Mouse (Mus musculus) CH12.LX (cell line): ENCODE measurements around the gene Tmc5. TPM values are rescaled to one million over a fixed set of nuclear protein-coding genes. Genes with fewer than 3 reads are reported as not detected.

Experiments used
- DNase-seq: peaks from one replicate; pipeline ENCODE4 v3.0.0-alpha.2; 2013; ENCODE audit errors: extremely low read depth
- H3K27ac ChIP-seq: 2 replicates; pipeline ENCODE4 v1.5.1; 2012; ENCODE audit warnings: low read depth, mild to moderate bottlenecking, control low read depth, moderate library complexity; ENCODE audit not compliant: insufficient read depth
- H3K27me3 ChIP-seq: replicated peaks from 2 replicates; pipeline ENCODE3; 2012; ENCODE audit warnings: inconsistent platforms
- H3K36me3 ChIP-seq, 2 experiments: replicated peaks in 1 of 2; 2 replicates each; pipeline versions ENCODE3 to v1.6.1; 2012; ENCODE audit warnings: inconsistent platforms in 1 of 2, low read length in 1 of 2, mild to moderate bottlenecking in 1 of 2, mixed read lengths in 1 of 2, moderate library complexity in 1 of 2; ENCODE audit not compliant: control insufficient read depth in 1 of 2, insufficient read depth in 1 of 2
- H3K4me1 ChIP-seq, 2 experiments: 2 replicates each; pipeline ENCODE4 v1.6.1; 2012; ENCODE audit warnings: inconsistent platforms in 1 of 2, moderate library complexity in 1 of 2; ENCODE audit not compliant: insufficient read depth in 2 of 2, control insufficient read depth in 1 of 2
- H3K4me2 ChIP-seq: 2 replicates; pipeline ENCODE4 v1.6.1; 2012; ENCODE audit warnings: low read depth, mild to moderate bottlenecking, control low read depth; ENCODE audit not compliant: poor library complexity, insufficient read depth, severe bottlenecking
- H3K4me3 ChIP-seq, 3 experiments: fragments of 150-350 bp in 1 of 3; sonication (generic) in 1 of 3; replicated peaks in 1 of 3; 2 replicates each; pipeline versions ENCODE3 to v1.5.1; 2011 to 2012; ENCODE audit warnings: low read depth in 2 of 3, low read length in 2 of 3, mild to moderate bottlenecking in 2 of 3, moderate library complexity in 2 of 3, control low read depth in 1 of 3, improper control_type of control experiment in 1 of 3, inconsistent platforms in 1 of 3, mixed read lengths in 1 of 3; ENCODE audit not compliant: poor library complexity in 1 of 3
- H3K79me2 ChIP-seq: replicated peaks from 2 replicates; pipeline ENCODE4 v1.6.1; 2012; ENCODE audit warnings: mild to moderate bottlenecking, moderate library complexity; ENCODE audit not compliant: control insufficient read depth, poor library complexity, insufficient read depth, severe bottlenecking; ENCODE audit errors: extremely low read depth
- H3K9ac ChIP-seq: 2 replicates; pipeline ENCODE4 v1.6.1; 2012; ENCODE audit warnings: low read depth, mild to moderate bottlenecking, control low read depth, moderate library complexity; ENCODE audit not compliant: insufficient read depth
- H3K9me3 ChIP-seq: replicated peaks from 2 replicates; pipeline ENCODE3; 2012; ENCODE audit warnings: low read length, inconsistent platforms, mixed read lengths
- E2F4 ChIP-seq: IDR thresholded peaks from 2 replicates; pipeline ENCODE4 v1.6.1; 2011; ENCODE audit warnings: low read depth, low read length, improper control_type of control experiment; ENCODE audit not compliant: insufficient replicate concordance
- ELF1 ChIP-seq: IDR thresholded peaks from 2 replicates; pipeline ENCODE4 v1.6.1; 2014; ENCODE audit warnings: low read depth, mild to moderate bottlenecking, inconsistent platforms, low read length, improper control_type of control experiment
- HCFC1 ChIP-seq: IDR thresholded peaks from 2 replicates; pipeline ENCODE4 v1.6.1; 2012; ENCODE audit warnings: low read depth, mild to moderate bottlenecking, inconsistent platforms, low read length, improper control_type of control experiment
- JUND ChIP-seq: conservative IDR thresholded peaks from 2 replicates; pipeline ENCODE4 v1.6.1; 2011; ENCODE audit warnings: low read depth, low read length, improper control_type of control experiment
- MAFK ChIP-seq: IDR thresholded peaks from 2 replicates; pipeline ENCODE4 v1.6.1; 2011; ENCODE audit warnings: low read length, improper control_type of control experiment; ENCODE audit not compliant: insufficient replicate concordance
- MAZ ChIP-seq: IDR thresholded peaks from 2 replicates; pipeline ENCODE4 v1.6.1; 2012; ENCODE audit warnings: low read depth, mild to moderate bottlenecking, inconsistent platforms, low read length, improper control_type of control experiment, moderate library complexity
- NELFE ChIP-seq: IDR thresholded peaks from 2 replicates; pipeline ENCODE4 v1.6.1; 2011; ENCODE audit warnings: low read depth, low read length, improper control_type of control experiment
- NRF1 ChIP-seq: IDR thresholded peaks from 2 replicates; pipeline ENCODE4 v1.6.1; 2014; ENCODE audit warnings: low read depth, mild to moderate bottlenecking, inconsistent platforms, low read length, improper control_type of control experiment, moderate library complexity
- POLR2A ChIP-seq: IDR thresholded peaks from 2 replicates; pipeline ENCODE4 v1.6.1; 2011; ENCODE audit warnings: low read depth, mild to moderate bottlenecking, improper control_type of control experiment, low read length
- SIN3A ChIP-seq: IDR thresholded peaks from 2 replicates; pipeline ENCODE4 v1.6.1; 2012; ENCODE audit warnings: low read length, improper control_type of control experiment, inconsistent platforms
- TCF12 ChIP-seq: IDR thresholded peaks from 2 replicates; pipeline ENCODE4 v1.6.1; 2014; ENCODE audit warnings: low read depth, mild to moderate bottlenecking, inconsistent platforms, low read length, improper control_type of control experiment
- UBTF ChIP-seq: IDR thresholded peaks from 2 replicates; pipeline ENCODE4 v1.6.1; 2012; ENCODE audit warnings: low read depth, mild to moderate bottlenecking, inconsistent platforms, low read length, improper control_type of control experiment, moderate library complexity
- ZNF384 ChIP-seq: IDR thresholded peaks from 2 replicates; pipeline ENCODE4 v1.6.1; 2012; ENCODE audit warnings: low read depth, low read length, improper control_type of control experiment, inconsistent platforms
- dilution Hi-C: fragments of 300-500 bp; cut with MboI; formaldehyde crosslinking; loops from 2 replicates; pipeline ENCODE4 v1.14.3; 2020; ENCODE audit warnings: low sequenced_read_pairs; ENCODE audit not compliant: extremely low pct_unique_long_range_greater_than_20kb, extremely low pct_ligation_motif_present
- in situ Hi-C: fragments of 300-500 bp; cut with MboI; formaldehyde crosslinking; loops from 3 replicates; pipeline ENCODE4 v1.14.3; 2019; ENCODE audit warnings: low sequenced_read_pairs, low pct_ligation_motif_present, low pct_unique_long_range_greater_than_20kb, mixed read lengths
- polyA plus RNA-seq: library from polyadenylated mRNA; unstranded; fragments of >175 nt; gene quantifications from 2 replicates; pipeline ENCODE4 v1.2.1, GENCODE M21; 2012; ENCODE audit warnings: low read depth; ENCODE audit not compliant: insufficient read length
- total RNA-seq, 2 experiments: library from RNA; depleted of rRNA; stranded (reverse); fragments of 300-350 nt in 1 of 2; fragments of >200 nt in 1 of 2; gene quantifications; 2 replicates each; pipeline ENCODE4 v1.2.3; 2012 to 2014

The Tmc5 gene
- total and polyA plus RNA-seq, 3 experiments: not detected

DNA sequence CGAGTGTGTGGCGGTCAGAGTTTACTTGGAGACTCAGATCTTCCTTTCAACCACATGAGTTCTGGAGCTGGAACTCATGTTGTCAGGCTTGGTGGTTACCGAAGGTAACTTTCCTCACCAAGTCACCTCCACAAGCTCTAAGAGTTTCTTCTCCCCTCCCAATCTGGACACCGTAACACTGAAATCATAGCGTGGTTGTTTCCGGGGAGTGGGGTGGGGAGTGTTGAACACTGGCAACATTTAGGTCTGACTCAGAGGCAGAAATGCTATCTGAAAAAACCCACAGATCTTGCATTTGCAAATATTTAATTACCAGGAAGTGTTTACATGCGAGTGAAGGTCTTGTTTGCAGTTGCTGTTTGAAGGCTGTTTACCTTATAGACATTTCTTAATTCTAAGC, 12.7 kb downstream of the Tmc5 start:
- peaks cover 21% of the 10 kb centered on the region for H3K27me3 ChIP-seq
- in situ Hi-C loops: no loop called here
- H3K9ac ChIP-seq: no peak overlapping the region
- no peak for DNase-seq
- no peak overlapping the region for H3K4me2 ChIP-seq
- H3K36me3 ChIP-seq: no peaks in the 10 kb centered on the region
- no peaks in the 10 kb centered on the region for H3K4me1 ChIP-seq
- peaks cover 2% of the 10 kb centered on the region for H3K9me3 ChIP-seq
- dilution Hi-C loops: no loop called here
- H3K79me2 ChIP-seq: no peaks in the 10 kb centered on the region
- H3K4me3 ChIP-seq: no peak overlapping the region
- TF ChIP-seq TCF12 (no peak), NELFE (no peak)
- no peak overlapping the region for H3K27ac ChIP-seq

DNA sequence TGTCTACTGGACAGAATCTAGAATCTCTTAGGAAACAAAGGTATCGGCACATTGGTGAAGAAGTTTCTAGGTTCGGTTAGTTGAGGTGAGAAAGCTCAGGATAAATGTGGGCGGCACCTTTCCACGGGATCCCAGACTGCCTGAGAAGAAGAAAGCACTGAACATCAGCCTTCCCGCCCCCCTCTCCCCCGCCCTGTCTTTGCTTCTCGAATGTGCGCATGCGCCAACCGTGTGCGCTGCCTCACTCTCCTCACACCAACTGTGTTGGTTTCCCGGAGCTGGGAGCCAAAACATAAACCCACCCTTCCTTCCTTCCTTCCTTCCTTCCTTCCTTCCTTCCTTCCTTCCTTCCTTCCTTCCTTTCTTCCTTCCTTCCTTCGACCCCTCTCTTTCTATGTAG, 13.6 kb downstream of the Tmc5 start:
- Histone ChIP-seq H3K4me1 (no peaks in the 10 kb centered on the region), H3K27me3 (peaks cover 19% of the 10 kb centered on the region), H3K4me2 (no peak overlapping the region), H3K79me2 (no peaks in the 10 kb centered on the region), H3K9me3 (peaks cover 2% of the 10 kb centered on the region), H3K36me3 (no peaks in the 10 kb centered on the region), H3K9ac (no peak overlapping the region), H3K4me3 (no peak overlapping the region), H3K27ac (no peak overlapping the region)
- in situ Hi-C loops: no loop called here
- TF ChIP-seq ZNF384 (no peak), MAFK (no peak), SIN3A (no peak), E2F4 (no peak), NRF1 (no peak), UBTF (no peak), JUND (no peak)
- dilution Hi-C loops: no loop called here
- DNase-seq: no peak

GRCm38 (mm10) chr7:118611185-118611749, 14.2 kb downstream of the Tmc5 start:
- peaks cover 2% of the 10 kb centered on the region for H3K9me3 ChIP-seq
- H3K9ac ChIP-seq: no peak overlapping the region
- TF ChIP-seq MAZ (no peak), HCFC1 (no peak), ELF1 (no peak), POLR2A (no peak)
- H3K79me2 ChIP-seq: no peaks in the 10 kb centered on the region
- dilution Hi-C loops: no loop called here
- no peaks in the 10 kb centered on the region for H3K4me1 ChIP-seq
- no peak for DNase-seq
- in situ Hi-C loops: no loop called here
- H3K27me3 ChIP-seq: peaks cover 17% of the 10 kb centered on the region
- H3K4me3 ChIP-seq: no peak overlapping the region
- H3K4me2 ChIP-seq: no peak overlapping the region
- no peak overlapping the region for H3K27ac ChIP-seq
- no peaks in the 10 kb centered on the region for H3K36me3 ChIP-seq
